Mouse (Mus musculus) kidney, embryonic 16.5 days (tissue): ENCODE results near the gene Foxp4. TPM values are rescaled to one million over a fixed set of nuclear protein-coding genes. Genes with fewer than 3 reads are reported as not detected.
A peak's percentile ranks its signal among the peaks of the same experiment; 100 is the strongest.
"Not testable (repeated sequence)": the region's sequence is repeated elsewhere in the genome, so short reads cannot be mapped to it uniquely, and the experiment has no call there.

Experiments used
- ATAC-seq: fragments of 200-750 bp; cut with Nextera tagmentation; 2 replicates; pipeline ENCODE4 v1.8.0; 2017; ENCODE audit warnings: moderate TSS enrichment; ENCODE audit not compliant: low FRiP score, low TSS enrichment
- H3K27ac ChIP-seq: fragments of 300-500 bp; sonication (generic); 2 replicates; pipeline ENCODE4 v1.5.1; 2014; ENCODE audit warnings: low read length
- H3K27me3 ChIP-seq: fragments of 300-500 bp; sonication (generic); 2 replicates; pipeline ENCODE4 v1.6.1; 2014; ENCODE audit warnings: low read length, control low read depth, mixed read lengths; ENCODE audit not compliant: insufficient read depth
- H3K36me3 ChIP-seq: fragments of 300-500 bp; sonication (generic); 2 replicates; pipeline ENCODE4 v1.6.1; 2014; ENCODE audit warnings: low read length, control low read depth, mixed read lengths; ENCODE audit not compliant: insufficient read depth
- H3K4me1 ChIP-seq: fragments of 300-500 bp; sonication (generic); 2 replicates; pipeline ENCODE4 v1.6.1; 2014; ENCODE audit warnings: low read length, control low read depth, mixed read lengths; ENCODE audit not compliant: insufficient read depth
- H3K4me2 ChIP-seq: fragments of 300-500 bp; sonication (generic); replicated peaks from 2 replicates; pipeline ENCODE4 v1.6.1; 2014; ENCODE audit warnings: low read depth, low read length
- H3K4me3 ChIP-seq: fragments of 300-500 bp; sonication (generic); 2 replicates; pipeline ENCODE4 v1.5.1; 2014; ENCODE audit warnings: mild to moderate bottlenecking, low read length
- H3K9ac ChIP-seq: fragments of 300-500 bp; sonication (generic); replicated peaks from 2 replicates; pipeline ENCODE4 v1.6.1; 2014; ENCODE audit warnings: low read length
- H3K9me3 ChIP-seq: fragments of 300-500 bp; sonication (generic); 2 replicates; pipeline ENCODE4 v1.6.1; 2016; ENCODE audit warnings: low read length, control low read depth
- WGBS: fragments of 180-500 bp; shearing (Covaris S2); extraction: QIAGEN DNeasy Blood & Tissue Kit; methylation state at CpG from one replicate; pipeline ENCODE4 v1.1.7; 2014; 5-methylcytosine and 5-hydroxymethylcytosine counted together
- polyA plus RNA-seq: library from polyadenylated mRNA; unstranded; fragments of >200 nt; fragmentation: Nextera tagmentation; extraction: Ambion mirVana; gene quantifications from 2 replicates; pipeline ENCODE4 v1.2.1, GENCODE M21; 2015

The Foxp4 gene
- polyA plus RNA-seq, 1 experiment from 2014 or later: 8.3 TPM

GRCm38 (mm10) chr17:47864496-47864895, 59.9 kb downstream of the Foxp4 start:
- ATAC-seq: peak; percentile 91
- Histone ChIP-seq H3K9ac (0 out of 2 replicates have a peak overlapping the region, but pooled peaks have one; percentile 27), H3K9me3 (no peaks in the 10 kb centered on the region), H3K4me2 (peak overlapping the region; percentile 22), H3K4me1 (0 out of 2 replicates have a peak, but pooled peaks cover 2% of the 10 kb centered on the region), H3K27ac (no peak overlapping the region), H3K36me3 (peaks cover 9% of the 10 kb centered on the region; the same call in 1 of the 2 replicates), H3K27me3 (peaks cover 4% of the 10 kb centered on the region; the same call in 1 of the 2 replicates), H3K4me3 (no peak overlapping the region)
- WGBS: 2% methylated on average over 17 of the region's 17 CpGs

GRCm38 (mm10) chr17:47863437-47863836, 61.0 kb downstream of the Foxp4 start:
- WGBS: 29% methylated on average over 11 of the region's 11 CpGs
- no peak overlapping the region for H3K4me3 ChIP-seq
- H3K9me3 ChIP-seq: no peaks in the 10 kb centered on the region
- no peak overlapping the region for H3K27ac ChIP-seq
- no peak; the same call in 1 of the 2 replicates for ATAC-seq
- 0 out of 2 replicates have a peak, but pooled peaks cover 2% of the 10 kb centered on the region for H3K4me1 ChIP-seq
- no peak overlapping the region for H3K4me2 ChIP-seq
- H3K9ac ChIP-seq: 0 out of 2 replicates have a peak overlapping the region, but pooled peaks have one; percentile 19
- H3K36me3 ChIP-seq: peaks cover 6% of the 10 kb centered on the region; the same call in 1 of the 2 replicates
- H3K27me3 ChIP-seq: peaks cover 4% of the 10 kb centered on the region; the same call in 1 of the 2 replicates

- 56% methylated on average over 4 of the region's 4 CpGs for WGBS
- H3K9ac ChIP-seq: no peak overlapping the region
- 0 out of 2 replicates have a peak, but pooled peaks cover under 1% of the 10 kb centered on the region for H3K9me3 ChIP-seq
- H3K4me1 ChIP-seq: 0 out of 2 replicates have a peak, but pooled peaks cover 2% of the 10 kb centered on the region
- H3K27me3 ChIP-seq: peaks cover 4% of the 10 kb centered on the region; the same call in 1 of the 2 replicates
- no peak for ATAC-seq
- H3K27ac ChIP-seq: no peak overlapping the region
- no peak overlapping the region for H3K4me2 ChIP-seq
- H3K36me3 ChIP-seq: peaks cover 3% of the 10 kb centered on the region; the same call in 1 of the 2 replicates
- no peak overlapping the region for H3K4me3 ChIP-seq
Observed at GRCm38 (mm10) chr17:47863023-47863422, 61.4 kb downstream of the Foxp4 start.

GRCm38 (mm10) chr17:47855544-47855943, 68.9 kb downstream of the Foxp4 start:
- H3K4me2 ChIP-seq: no peak overlapping the region
- no peak overlapping the region for H3K27ac ChIP-seq
- H3K27me3 ChIP-seq: no peaks in the 10 kb centered on the region; the same call in 1 of the 2 replicates
- no peaks in the 10 kb centered on the region for H3K36me3 ChIP-seq
- H3K9me3 ChIP-seq: peaks cover 9% of the 10 kb centered on the region
- 80% methylated on average over 4 of the region's 4 CpGs for WGBS
- H3K4me3 ChIP-seq: no peak overlapping the region
- no peak for ATAC-seq
- H3K9ac ChIP-seq: no peak overlapping the region
- H3K4me1 ChIP-seq: no peaks in the 10 kb centered on the region

- ATAC-seq: no peak
- Histone ChIP-seq H3K4me3 (no peak overlapping the region), H3K4me2 (no peak overlapping the region), H3K9ac (no peak overlapping the region), H3K27me3 (no peaks in the 10 kb centered on the region; the same call in 1 of the 2 replicates), H3K36me3 (no peaks in the 10 kb centered on the region), H3K4me1 (no peaks in the 10 kb centered on the region), H3K27ac (no peak overlapping the region), H3K9me3 (peaks cover 9% of the 10 kb centered on the region)
- 80% methylated on average over 8 of the region's 8 CpGs for WGBS
Observed at GRCm38 (mm10) chr17:47854908-47855307, 69.5 kb downstream of the Foxp4 start.

DNA sequence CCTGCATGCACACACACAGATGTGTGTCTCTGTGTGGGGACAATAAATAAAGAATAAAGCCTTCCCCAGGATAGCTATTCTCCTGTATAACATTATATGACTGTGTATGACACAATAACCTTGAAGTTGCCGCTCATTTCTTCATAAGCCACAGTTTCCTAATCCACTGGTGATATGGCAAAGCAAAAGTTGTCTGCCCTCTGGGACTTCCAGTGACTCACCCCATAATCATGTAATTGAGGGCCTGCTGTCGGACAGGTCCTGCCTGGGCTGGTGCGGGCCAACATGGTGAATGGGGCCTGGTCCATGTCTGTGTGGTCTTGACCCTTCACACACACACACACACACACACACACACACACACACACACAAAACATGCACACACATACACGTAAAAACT, 70.7 kb downstream of the Foxp4 start:
- Histone ChIP-seq H3K27ac (no peak overlapping the region), H3K9ac (no peak overlapping the region), H3K4me1 (no peaks in the 10 kb centered on the region), H3K4me2 (no peak overlapping the region), H3K4me3 (no peak overlapping the region), H3K36me3 (no peaks in the 10 kb centered on the region), H3K9me3 (peaks cover 9% of the 10 kb centered on the region), H3K27me3 (no peaks in the 10 kb centered on the region)
- ATAC-seq: no peak
- WGBS: 92% methylated on average over 4 of the region's 4 CpGs

DNA sequence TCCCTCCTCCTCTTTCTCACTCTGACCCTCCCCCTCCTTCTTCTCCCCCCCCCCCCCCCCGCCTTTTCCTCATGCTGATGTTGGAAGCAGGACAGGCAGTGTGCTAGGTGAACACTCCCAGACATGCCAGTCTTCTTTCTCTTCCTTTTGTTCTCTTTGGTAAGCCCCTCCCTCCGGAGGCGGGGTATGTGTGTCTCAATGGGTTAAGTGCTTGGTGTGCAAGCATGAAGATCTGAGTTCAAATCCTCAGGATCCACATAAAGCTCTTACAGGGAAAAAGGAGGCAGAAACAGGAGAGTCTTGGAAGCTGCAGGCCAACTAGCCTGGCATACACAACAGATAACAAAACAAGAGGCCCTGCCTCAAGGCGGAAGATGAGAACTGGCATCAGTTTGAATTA, 71.1 kb downstream of the Foxp4 start:
- no peak overlapping the region for H3K27ac ChIP-seq
- no peak overlapping the region for H3K4me3 ChIP-seq
- no peak overlapping the region for H3K9ac ChIP-seq
- H3K27me3 ChIP-seq: no peaks in the 10 kb centered on the region
- peaks cover 9% of the 10 kb centered on the region for H3K9me3 ChIP-seq
- no peak overlapping the region for H3K4me2 ChIP-seq
- no peaks in the 10 kb centered on the region for H3K4me1 ChIP-seq
- WGBS: 92% methylated on average over 2 of the region's 4 CpGs
- H3K36me3 ChIP-seq: no peaks in the 10 kb centered on the region
- no peak for ATAC-seq

DNA sequence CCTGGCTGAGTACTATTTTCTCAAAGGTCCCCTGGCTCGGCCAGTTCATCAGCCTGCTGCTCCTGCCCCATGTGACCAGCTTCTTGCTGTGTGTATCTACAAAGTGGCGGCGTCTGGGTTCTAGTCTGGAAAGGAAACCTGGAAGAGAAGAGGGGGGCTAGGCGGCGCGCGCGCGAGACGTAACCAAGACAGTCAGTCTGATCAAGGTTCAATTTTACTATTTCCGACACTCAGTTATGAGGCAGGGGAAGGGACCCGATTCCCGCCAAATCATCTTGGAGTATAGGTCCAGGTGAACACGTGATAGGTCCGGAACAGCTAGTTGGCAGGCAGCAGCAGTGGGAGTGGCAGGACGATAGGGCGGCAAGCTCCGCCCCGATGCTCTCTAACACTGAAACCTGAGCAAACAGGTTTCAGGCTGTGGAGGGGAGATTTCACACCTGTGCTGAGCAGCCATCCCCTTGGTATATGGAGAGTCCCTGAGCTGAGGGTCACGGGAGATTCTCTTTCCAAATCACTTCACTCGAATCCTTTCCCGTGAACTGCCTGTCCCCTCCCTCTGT, 72.6 kb downstream of the Foxp4 start:
- H3K27ac ChIP-seq: not testable (repeated sequence)

DNA sequence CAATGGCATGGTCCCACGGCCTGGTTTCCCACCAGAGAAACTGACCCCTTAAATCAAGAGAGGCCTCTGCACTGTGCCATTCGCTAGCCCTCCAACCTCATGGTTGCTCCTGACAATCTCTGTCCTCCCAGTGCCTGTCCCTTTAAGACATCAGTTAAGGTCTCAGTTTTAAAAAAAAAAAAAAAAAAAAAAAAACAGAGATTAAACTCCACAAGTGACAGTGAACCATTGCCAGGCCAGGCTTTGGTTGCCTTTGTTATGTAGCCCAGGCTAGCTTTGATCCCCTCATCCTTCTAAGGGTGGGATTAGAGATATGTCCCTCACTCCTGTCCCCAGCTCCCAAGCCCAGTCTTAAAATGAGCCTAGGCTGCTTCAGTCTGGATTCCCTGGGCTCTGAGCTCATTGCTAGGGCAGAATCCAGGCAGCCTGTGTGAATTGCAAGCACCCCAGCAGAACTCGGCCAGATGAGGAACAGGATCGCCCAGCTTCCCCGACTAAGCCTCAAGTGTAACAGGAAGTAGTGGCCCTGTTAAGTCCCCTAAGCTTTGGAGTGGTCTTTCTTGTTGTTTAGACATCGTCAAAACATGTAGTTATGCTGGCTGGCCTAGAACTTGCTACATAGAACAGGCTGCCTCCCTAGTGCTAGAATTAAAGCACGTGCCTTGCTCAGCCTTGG, 73.7 kb downstream of the Foxp4 start:
- Histone ChIP-seq H3K27me3 (no peaks in the 10 kb centered on the region), H3K4me1 (no peaks in the 10 kb centered on the region), H3K4me3 (no peak overlapping the region), H3K9ac (no peak overlapping the region), H3K36me3 (no peaks in the 10 kb centered on the region), H3K9me3 (peaks cover 3% of the 10 kb centered on the region; the same call in 1 of the 2 replicates), H3K27ac (no peak overlapping the region), H3K4me2 (no peak overlapping the region)
- 80% methylated on average over 7 of the region's 7 CpGs for WGBS
- ATAC-seq: no peak

More for the DNA sequence above, 72.6 kb downstream of the Foxp4 start:
- not testable (repeated sequence) for H3K4me1 ChIP-seq, H3K9me3 ChIP-seq, H3K27me3 ChIP-seq, H3K36me3 ChIP-seq
- Histone ChIP-seq H3K4me3 (peak overlapping the region; percentile 24), H3K4me2 (peak overlapping the region; percentile 42), H3K9ac (peak overlapping the region; percentile 36; the same call in 1 of the 2 replicates)
- 7% methylated on average over 22 of the region's 22 CpGs for WGBS
- ATAC-seq: peak; percentile 78

DNA sequence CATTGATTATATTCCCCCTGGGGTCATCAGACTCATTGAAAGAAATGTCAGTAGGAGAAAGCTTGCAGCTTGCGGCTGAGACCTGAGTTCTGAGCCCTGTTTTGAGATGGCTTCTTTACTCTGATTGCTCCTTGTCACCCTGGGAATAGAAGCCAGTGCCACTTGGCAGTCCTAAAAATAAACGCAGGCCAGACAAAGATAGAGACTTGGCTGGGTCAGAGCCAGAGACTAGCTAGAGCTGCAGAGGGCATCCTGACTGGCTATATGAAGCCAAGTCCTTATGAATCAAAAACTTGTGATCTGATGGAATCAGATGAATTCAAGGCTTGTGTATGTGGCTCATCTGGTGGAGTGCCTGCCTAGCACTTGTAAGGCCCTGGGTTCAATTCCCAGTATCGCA, 74.4 kb downstream of the Foxp4 start:
- no peaks in the 10 kb centered on the region for H3K4me1 ChIP-seq
- no peaks in the 10 kb centered on the region for H3K27me3 ChIP-seq
- H3K36me3 ChIP-seq: no peaks in the 10 kb centered on the region
- no peak overlapping the region for H3K4me2 ChIP-seq
- H3K27ac ChIP-seq: no peak overlapping the region
- no peak overlapping the region for H3K9ac ChIP-seq
- H3K9me3 ChIP-seq: no peaks in the 10 kb centered on the region
- H3K4me3 ChIP-seq: no peak overlapping the region
- no peak for ATAC-seq
- 74% methylated on average over 3 of the region's 3 CpGs for WGBS
